Mouse (Mus musculus): ENCODE results near the gene Zfp39. TPM values are rescaled to one million over a fixed set of nuclear protein-coding genes. Genes with fewer than 3 reads are reported as not detected.

The Zfp39 gene
- polyA plus RNA-seq, 2 experiments = 6.4 to 7.7 TPM

DNA sequence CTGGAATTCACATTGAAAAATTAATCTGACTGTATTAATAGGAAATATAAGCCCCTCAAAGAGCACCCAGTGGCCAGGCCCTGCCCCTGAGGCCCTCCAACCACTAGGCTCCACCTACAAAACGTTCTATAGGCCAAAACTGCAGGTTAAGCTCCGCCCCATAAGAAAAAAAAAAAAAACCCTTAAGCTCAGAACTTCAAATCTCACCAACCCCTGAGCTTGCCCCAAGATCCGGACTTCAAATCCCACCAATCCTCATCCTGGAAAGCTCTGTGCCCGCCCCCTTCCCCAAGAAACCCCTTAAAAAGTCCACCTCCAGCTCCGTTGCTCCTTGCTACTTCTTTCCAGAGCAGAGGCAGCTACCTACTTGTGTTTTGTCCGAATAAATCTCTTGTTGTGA, 813 bp upstream of the Zfp39 start:
- Histone ChIP-seq H3K36me3 (ENCODE audit: control insufficient read depth, insufficient read depth, low read length) (peaks cover 25% of the 10 kb centered on the region), H3K27ac (replicated peaks; ENCODE audit: low read depth, low read length) (no peak overlapping the region), H3K27me3 (ENCODE audit: control insufficient read depth, insufficient read depth, low read length) (no peaks in the 10 kb centered on the region), H3K9me3 (ENCODE audit: control insufficient read depth, low read length) (no peaks in the 10 kb centered on the region), H3K4me2 (replicated peaks; ENCODE audit: low read depth, low read length, severe bottlenecking) (peak overlapping the region; percentile 82; the same call in 1 of the 2 replicates), H3K4me1 (ENCODE audit: control insufficient read depth, insufficient read depth, low read length) (peaks cover 9% of the 10 kb centered on the region), H3K9ac (ENCODE audit: low read depth, low read length, severe bottlenecking) (no peak overlapping the region), H3K4me3 (replicated peaks; ENCODE audit: low read length) (peak overlapping the region; percentile 82)
- 48% methylated on average over 6 of the region's 6 CpGs for WGBS
- ATAC-seq (ENCODE audit: low FRiP score, low read depth) (no peak), DNase-seq (ENCODE audit: low spot score) (peak; percentile 32)
- no peak for TF ChIP-seq POLR2A (IDR thresholded peaks at IDR 0.05; ENCODE audit: borderline replicate concordance, extremely low read depth, insufficient read depth, insufficient read length)

DNA sequence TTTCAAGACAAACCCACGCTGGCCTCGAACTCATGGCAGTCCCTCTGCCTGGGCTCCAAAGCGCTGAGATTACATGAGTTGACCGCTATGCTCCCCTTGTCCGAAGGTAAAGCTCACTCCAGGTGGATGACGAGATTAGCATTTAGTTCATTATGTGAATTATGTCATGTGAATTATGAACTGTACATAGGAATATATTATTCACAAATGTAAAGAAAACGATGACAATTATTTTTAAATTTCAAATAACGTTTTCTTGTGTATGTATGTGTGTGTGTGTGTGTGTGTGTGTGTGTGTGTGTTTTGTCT, 339 bp upstream of the Zfp39 start:
- Histone ChIP-seq H3K4me3 (replicated peaks; ENCODE audit: low read length) (peak overlapping the region; percentile 82), H3K9ac (ENCODE audit: low read depth, low read length, severe bottlenecking) (peak overlapping the region; percentile 87), H3K36me3 (ENCODE audit: control insufficient read depth, insufficient read depth, low read length) (peaks cover 28% of the 10 kb centered on the region), H3K4me1 (ENCODE audit: control insufficient read depth, insufficient read depth, low read length) (peaks cover 9% of the 10 kb centered on the region), H3K9me3 (ENCODE audit: control insufficient read depth, low read length) (no peaks in the 10 kb centered on the region), H3K4me2 (replicated peaks; ENCODE audit: low read depth, low read length, severe bottlenecking) (peak overlapping the region; percentile 82), H3K27me3 (ENCODE audit: control insufficient read depth, insufficient read depth, low read length) (no peaks in the 10 kb centered on the region), H3K27ac (replicated peaks; ENCODE audit: low read depth, low read length) (no peak overlapping the region; the same call in 1 of the 2 replicates)
- ATAC-seq (ENCODE audit: low FRiP score, low read depth) (peak; percentile 1), DNase-seq (ENCODE audit: low spot score) (no peak)
- WGBS = 2% methylated on average over 8 of the region's 8 CpGs
- no peak for TF ChIP-seq POLR2A (IDR thresholded peaks at IDR 0.05; ENCODE audit: borderline replicate concordance, extremely low read depth, insufficient read depth, insufficient read length)

DNA sequence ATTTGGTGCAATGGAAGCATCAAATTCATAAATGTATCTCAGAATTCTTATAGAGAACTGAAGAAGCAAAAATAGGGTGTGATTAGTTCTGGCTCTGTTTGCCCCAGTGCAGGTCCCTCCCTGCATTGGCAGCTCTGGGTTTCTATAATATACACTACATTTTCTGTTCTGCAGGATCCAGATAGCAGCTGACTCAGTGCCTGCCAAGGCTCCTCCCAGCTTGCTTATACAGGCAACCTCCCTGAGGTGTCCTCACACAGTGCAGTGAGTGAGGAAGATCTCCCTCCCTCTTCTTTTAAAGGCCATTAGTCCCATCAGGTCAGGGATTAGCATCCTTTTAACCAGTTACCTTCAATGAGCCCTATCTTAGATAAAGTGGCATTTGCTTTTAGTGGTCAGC, 2.9 kb downstream of the Zfp39 start:
- ATAC-seq (ENCODE audit: low FRiP score, low read depth) = no peak
- DNase-seq (ENCODE audit: low spot score) = no peak
- Histone ChIP-seq H3K27me3 (ENCODE audit: control insufficient read depth, insufficient read depth, low read length) (no peaks in the 10 kb centered on the region), H3K27ac (replicated peaks; ENCODE audit: low read depth, low read length) (no peak overlapping the region), H3K9ac (ENCODE audit: low read depth, low read length, severe bottlenecking) (no peak overlapping the region), H3K4me3 (replicated peaks; ENCODE audit: low read length) (no peak overlapping the region), H3K9me3 (ENCODE audit: control insufficient read depth, low read length) (no peaks in the 10 kb centered on the region), H3K4me1 (ENCODE audit: control insufficient read depth, insufficient read depth, low read length) (peaks cover 9% of the 10 kb centered on the region), H3K4me2 (replicated peaks; ENCODE audit: low read depth, low read length, severe bottlenecking) (no peak overlapping the region), H3K36me3 (ENCODE audit: control insufficient read depth, insufficient read depth, low read length) (peaks cover 50% of the 10 kb centered on the region)
- no peak for TF ChIP-seq POLR2A (IDR thresholded peaks at IDR 0.05; ENCODE audit: borderline replicate concordance, extremely low read depth, insufficient read depth, insufficient read length)

DNA sequence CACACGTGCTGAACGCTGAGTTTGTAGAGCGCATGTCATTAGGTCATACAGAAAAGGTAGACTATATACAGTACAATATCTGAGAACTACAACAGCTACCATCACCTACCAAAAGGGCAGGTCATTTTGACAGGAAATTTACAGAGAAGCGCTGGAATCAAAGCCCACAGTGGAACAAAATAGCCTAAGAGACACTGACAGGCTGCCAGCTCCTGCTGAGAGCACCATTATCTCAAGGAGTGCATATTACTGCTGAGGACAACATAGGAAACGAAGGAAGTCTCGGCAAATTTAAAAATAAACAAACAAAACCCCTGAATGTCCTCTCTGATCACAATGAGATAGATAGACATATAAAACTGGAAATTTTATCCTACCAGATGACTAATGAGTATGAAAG, 6.5 kb downstream of the Zfp39 start:
- peaks cover 69% of the 10 kb centered on the region for H3K36me3 ChIP-seq (ENCODE audit: control insufficient read depth, insufficient read depth, low read length)
- WGBS = 89% methylated on average over 6 of the region's 6 CpGs

DNA sequence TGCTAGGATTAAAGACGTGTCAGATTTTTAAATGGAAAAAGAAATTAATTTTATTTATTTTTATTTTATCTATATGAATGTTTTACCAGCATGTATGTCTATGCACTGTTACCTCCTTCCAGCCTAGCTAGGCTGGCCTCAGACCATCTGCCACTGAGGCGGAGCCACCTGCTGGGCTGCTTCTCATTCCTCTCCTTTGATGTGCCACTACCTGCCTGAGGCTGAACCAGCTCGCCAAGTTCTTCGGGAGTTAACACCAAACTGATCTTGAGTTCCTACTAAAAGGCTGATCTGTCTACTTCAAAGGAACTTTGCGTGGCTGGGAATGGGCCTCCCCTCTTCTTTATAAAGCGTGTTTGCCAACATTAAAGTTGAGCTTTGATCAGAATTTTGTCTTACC, 9.6 kb downstream of the Zfp39 start:
- Histone ChIP-seq H3K27me3 (ENCODE audit: control insufficient read depth, insufficient read depth, low read length) (no peaks in the 10 kb centered on the region), H3K4me3 (replicated peaks; ENCODE audit: low read length) (no peak overlapping the region), H3K36me3 (ENCODE audit: control insufficient read depth, insufficient read depth, low read length) (peaks cover 72% of the 10 kb centered on the region), H3K4me2 (replicated peaks; ENCODE audit: low read depth, low read length, severe bottlenecking) (no peak overlapping the region), H3K27ac (replicated peaks; ENCODE audit: low read depth, low read length) (no peak overlapping the region), H3K9ac (ENCODE audit: low read depth, low read length, severe bottlenecking) (no peak overlapping the region), H3K9me3 (ENCODE audit: control insufficient read depth, low read length) (no peaks in the 10 kb centered on the region), H3K4me1 (ENCODE audit: control insufficient read depth, insufficient read depth, low read length) (no peaks in the 10 kb centered on the region)
- ATAC-seq (ENCODE audit: low FRiP score, low read depth) = no peak
- peak; percentile 17 for DNase-seq (ENCODE audit: low spot score)
- WGBS = 46% methylated on average over 6 of the region's 6 CpGs
- TF ChIP-seq POLR2A (IDR thresholded peaks at IDR 0.05; ENCODE audit: borderline replicate concordance, extremely low read depth, insufficient read depth, insufficient read length) = no peak

More for the DNA sequence above, 6.5 kb downstream of the Zfp39 start:
- H3K27me3 ChIP-seq (ENCODE audit: control insufficient read depth, insufficient read depth, low read length) = no peaks in the 10 kb centered on the region
- no peak overlapping the region for H3K9ac ChIP-seq (ENCODE audit: low read depth, low read length, severe bottlenecking)
- DNase-seq (ENCODE audit: low spot score) (no peak), ATAC-seq (ENCODE audit: low FRiP score, low read depth) (no peak)
- TF ChIP-seq POLR2A (IDR thresholded peaks at IDR 0.05; ENCODE audit: borderline replicate concordance, extremely low read depth, insufficient read depth, insufficient read length) = no peak
- H3K27ac ChIP-seq (replicated peaks; ENCODE audit: low read depth, low read length) = no peak overlapping the region
- no peaks in the 10 kb centered on the region for H3K4me1 ChIP-seq (ENCODE audit: control insufficient read depth, insufficient read depth, low read length)
- no peak overlapping the region for H3K4me2 ChIP-seq (replicated peaks; ENCODE audit: low read depth, low read length, severe bottlenecking)
- no peaks in the 10 kb centered on the region for H3K9me3 ChIP-seq (ENCODE audit: control insufficient read depth, low read length)
- no peak overlapping the region for H3K4me3 ChIP-seq (replicated peaks; ENCODE audit: low read length)

DNA sequence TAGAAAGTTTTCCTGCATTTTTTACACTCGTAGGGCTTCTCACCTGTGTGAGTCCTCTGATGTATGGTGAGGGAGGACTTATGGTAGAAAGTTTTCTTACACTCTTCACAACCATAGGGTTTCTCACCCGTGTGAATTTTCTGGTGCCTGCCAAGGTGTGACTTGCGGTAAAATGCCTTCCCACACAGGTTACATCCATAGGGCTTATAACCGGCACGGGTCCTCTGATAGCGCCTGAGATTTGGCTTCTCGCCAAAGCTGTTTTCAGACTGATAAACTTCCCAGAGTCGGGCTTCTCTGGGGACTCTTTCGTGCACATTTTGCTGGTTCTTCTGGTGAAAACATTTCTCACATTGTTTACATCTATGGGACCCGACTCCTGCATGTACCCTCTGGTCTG, 13.5 kb downstream of the Zfp39 start:
- H3K9ac ChIP-seq (ENCODE audit: low read depth, low read length, severe bottlenecking) = no peak overlapping the region
- no peak overlapping the region for H3K27ac ChIP-seq (replicated peaks; ENCODE audit: low read depth, low read length)
- no peaks in the 10 kb centered on the region for H3K9me3 ChIP-seq (ENCODE audit: control insufficient read depth, low read length)
- DNase-seq (ENCODE audit: low spot score) = no peak
- no peaks in the 10 kb centered on the region for H3K27me3 ChIP-seq (ENCODE audit: control insufficient read depth, insufficient read depth, low read length)
- H3K4me1 ChIP-seq (ENCODE audit: control insufficient read depth, insufficient read depth, low read length) = no peaks in the 10 kb centered on the region
- ATAC-seq (ENCODE audit: low FRiP score, low read depth) = no peak
- no peak overlapping the region for H3K4me3 ChIP-seq (replicated peaks; ENCODE audit: low read length)
- no peak for TF ChIP-seq POLR2A (IDR thresholded peaks at IDR 0.05; ENCODE audit: borderline replicate concordance, extremely low read depth, insufficient read depth, insufficient read length)
- H3K36me3 ChIP-seq (ENCODE audit: control insufficient read depth, insufficient read depth, low read length) = peaks cover 46% of the 10 kb centered on the region
- no peak overlapping the region for H3K4me2 ChIP-seq (replicated peaks; ENCODE audit: low read depth, low read length, severe bottlenecking)
- WGBS = 93% methylated on average over 10 of the region's 10 CpGs

All from limb, embryonic 14.5 days (tissue).